ENCODE assay signal across 29 mouse cellular contexts in the genomic region with DNA sequence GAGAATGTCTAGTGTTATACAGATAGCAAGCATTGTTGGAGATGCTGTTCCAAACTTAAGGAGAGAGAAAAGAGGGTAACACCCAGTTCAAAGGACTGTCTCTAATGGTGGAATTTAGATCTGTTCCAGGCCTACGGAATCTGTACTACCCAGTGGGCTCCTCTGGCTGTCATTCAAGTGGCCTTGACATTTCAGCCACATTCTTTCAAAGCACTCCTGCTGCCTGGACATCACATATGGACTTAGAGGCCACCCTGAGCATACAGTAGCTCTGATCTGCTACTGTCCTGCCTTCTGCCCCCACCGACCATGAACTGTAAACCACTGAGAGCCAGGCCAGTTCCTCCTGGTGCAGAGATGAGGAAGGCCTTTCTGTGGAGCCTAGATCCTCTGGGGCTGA.
"Had no signal": no experiment of that assay in that cellular context is flagged by ENCODE, and none has a peak within 500 bp of the region (broad histone marks: within the 10 kb centered on the region; RNA-seq: fewer than 3 reads in every experiment).

No protein-coding gene starts in this region.

- H3K4me2 ChIP-seq: heart, embryonic 11.5 days; heart, embryonic 13.5 days; heart, embryonic 15.5 days; hindbrain, embryonic 12.5 days; hindbrain, embryonic 14.5 days; intestine, embryonic 15.5 days; limb, embryonic 12.5 days; liver, embryonic 11.5 days; liver, embryonic 13.5 days; liver, embryonic 15.5 days had no signal

- ATAC-seq: hindbrain, embryonic 16.5 days; inflammation-experienced regulatory T-cells, adult 6 months; intestine, embryonic 15.5 days; intestine, postnatal 0 days had no signal

- H3K9me3 ChIP-seq: heart, embryonic 13.5 days; heart, embryonic 15.5 days; hindbrain, embryonic 10.5 days; hindbrain, embryonic 12.5 days; intestine, embryonic 15.5 days; limb, embryonic 10.5 days; limb, embryonic 12.5 days; liver, embryonic 13.5 days; liver, embryonic 15.5 days had no signal

- H3K27ac ChIP-seq: gastrocnemius, adult 2 months; heart, adult 2 months; heart, embryonic 13.5 days; heart, embryonic 15.5 days; hindbrain, embryonic 10.5 days; hindbrain, embryonic 12.5 days; hindbrain, embryonic 14.5 days; intestine, embryonic 15.5 days; layer of hippocampus, adult 2 months; left cerebral cortex, adult 2 months; limb, embryonic 10.5 days; limb, embryonic 12.5 days; liver, embryonic 13.5 days; liver, embryonic 15.5 days had no signal

- H3K36me3 ChIP-seq: heart, embryonic 13.5 days; heart, embryonic 15.5 days; hindbrain, embryonic 10.5 days; hindbrain, embryonic 12.5 days; intestine, embryonic 15.5 days; limb, embryonic 10.5 days; limb, embryonic 12.5 days; liver, embryonic 13.5 days; liver, embryonic 15.5 days had no signal

- H3K4me3 ChIP-seq: gastrocnemius, adult 2 months; heart, adult 2 months; heart, embryonic 13.5 days; heart, embryonic 15.5 days; hindbrain, embryonic 10.5 days; hindbrain, embryonic 12.5 days; intestine, embryonic 15.5 days; layer of hippocampus, adult 2 months; left cerebral cortex, adult 2 months; limb, embryonic 10.5 days; limb, embryonic 12.5 days; liver, embryonic 13.5 days; liver, embryonic 15.5 days had no signal

- H3K27me3 ChIP-seq: hindbrain, embryonic 12.5 days; intestine, embryonic 15.5 days; limb, embryonic 12.5 days; liver, embryonic 13.5 days; liver, embryonic 15.5 days had no signal

- DNase-seq: gastrocnemius, adult 2 months; gastrocnemius, postnatal 10 days; gastrocnemius, postnatal 25 days; heart, adult 11 months; heart, adult 2 months; heart, postnatal 4 days; kidney, adult 18-20 months; kidney, adult 8-10 months; kidney, postnatal 10 days; kidney, postnatal 25 days; kidney, postnatal 4 days; liver; liver, embryonic 13.5 days had no signal

- H3K9ac ChIP-seq: heart, embryonic 13.5 days; heart, embryonic 15.5 days; hindbrain, embryonic 12.5 days; hindbrain, embryonic 14.5 days; intestine, embryonic 15.5 days; limb, embryonic 12.5 days; liver, embryonic 13.5 days; liver, embryonic 15.5 days had no signal

- H3K4me1 ChIP-seq: heart, embryonic 13.5 days; heart, embryonic 15.5 days; hindbrain, embryonic 10.5 days; hindbrain, embryonic 12.5 days; intestine, embryonic 15.5 days; limb, embryonic 10.5 days; limb, embryonic 12.5 days had no signal
